Mouse (Mus musculus): ENCODE results near the gene Zfp651. TPM values are rescaled to one million over a fixed set of nuclear protein-coding genes. Genes with fewer than 3 reads are reported as not detected.

Zfp651 gene
- polyA plus RNA-seq, 1 experiment: 0.04 TPM

DNA sequence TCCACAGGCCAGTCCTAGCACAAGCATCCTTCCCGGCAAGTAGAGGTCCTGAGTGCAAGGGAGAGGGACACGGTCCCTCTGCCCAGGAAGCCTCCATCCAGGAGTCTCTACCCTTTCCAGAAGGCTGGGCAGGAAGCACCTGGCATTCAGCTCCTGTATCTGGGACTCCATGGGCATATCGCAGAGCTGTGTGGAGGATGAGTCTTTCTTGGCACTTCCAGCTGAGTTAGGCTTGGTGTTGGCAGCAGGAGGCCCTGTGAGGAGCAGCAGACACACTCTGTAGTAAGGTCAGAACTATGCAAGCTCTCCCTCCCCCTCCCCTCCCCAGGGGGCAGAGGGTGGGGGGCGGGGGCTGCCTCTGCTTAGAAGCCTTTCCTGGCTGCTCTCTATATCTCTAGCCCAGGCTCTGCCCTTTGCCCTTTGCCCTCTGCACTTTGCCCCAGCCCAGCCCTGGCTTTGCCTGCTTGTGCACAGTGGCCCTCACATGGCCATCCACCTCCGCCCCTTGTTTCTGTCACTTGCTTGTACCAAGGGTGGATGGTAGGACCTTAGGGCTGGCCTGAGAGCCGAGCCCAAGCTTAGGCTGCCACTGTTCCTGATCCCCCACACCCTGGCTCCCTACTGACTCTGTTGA, 39.9 kb downstream of the Zfp651 start:
- no peaks in the 10 kb centered on the region for H3K27me3 ChIP-seq (ENCODE audit: control insufficient read depth)

DNA sequence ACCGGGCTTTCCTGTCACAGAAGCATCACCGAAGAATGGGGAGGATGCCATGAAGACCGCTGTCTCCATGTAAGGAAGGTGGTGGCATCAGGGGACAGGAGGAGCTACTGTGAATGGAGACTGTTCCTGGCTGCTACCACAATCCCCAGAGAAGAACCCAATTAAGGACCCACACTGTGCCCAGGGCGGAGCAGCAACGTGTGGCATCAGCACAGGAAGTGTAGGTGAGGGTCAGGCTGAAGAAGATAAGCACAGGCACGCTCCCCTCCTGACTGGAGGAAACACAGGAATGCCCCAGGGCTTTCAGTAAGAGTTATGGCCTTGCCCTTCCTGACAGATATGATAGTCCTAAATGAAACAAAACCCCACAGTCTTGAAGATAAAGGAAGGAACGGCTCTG, 43.6 kb downstream of the Zfp651 start:
- TF ChIP-seq TAL1 (IDR thresholded peaks at IDR 0.05; ENCODE audit: low read length) (no peak), GATA1 (IDR thresholded peaks at IDR 0.05; ENCODE audit: low read length) (no peak)
- no peaks in the 10 kb centered on the region for H3K36me3 ChIP-seq (ENCODE audit: control insufficient read depth)
- H3K4me1 ChIP-seq (ENCODE audit: control insufficient read depth): peaks cover 2% of the 10 kb centered on the region
- H3K4me3 ChIP-seq (replicated peaks): no peak overlapping the region
- no peaks in the 10 kb centered on the region for H3K9me3 ChIP-seq (ENCODE audit: control insufficient read depth, low read length)
- H3K27me3 ChIP-seq (ENCODE audit: control insufficient read depth): no peaks in the 10 kb centered on the region

More for the DNA sequence above, 39.9 kb downstream of the Zfp651 start:
- H3K36me3 ChIP-seq (ENCODE audit: control insufficient read depth): no peaks in the 10 kb centered on the region
- H3K4me1 ChIP-seq (ENCODE audit: control insufficient read depth): peaks cover 3% of the 10 kb centered on the region
- no peaks in the 10 kb centered on the region for H3K9me3 ChIP-seq (ENCODE audit: control insufficient read depth, low read length)
- no peak overlapping the region for H3K4me3 ChIP-seq (replicated peaks)
- TF ChIP-seq GATA1 (IDR thresholded peaks at IDR 0.05; ENCODE audit: low read length) (no peak), TAL1 (IDR thresholded peaks at IDR 0.05; ENCODE audit: low read length) (no peak)

DNA sequence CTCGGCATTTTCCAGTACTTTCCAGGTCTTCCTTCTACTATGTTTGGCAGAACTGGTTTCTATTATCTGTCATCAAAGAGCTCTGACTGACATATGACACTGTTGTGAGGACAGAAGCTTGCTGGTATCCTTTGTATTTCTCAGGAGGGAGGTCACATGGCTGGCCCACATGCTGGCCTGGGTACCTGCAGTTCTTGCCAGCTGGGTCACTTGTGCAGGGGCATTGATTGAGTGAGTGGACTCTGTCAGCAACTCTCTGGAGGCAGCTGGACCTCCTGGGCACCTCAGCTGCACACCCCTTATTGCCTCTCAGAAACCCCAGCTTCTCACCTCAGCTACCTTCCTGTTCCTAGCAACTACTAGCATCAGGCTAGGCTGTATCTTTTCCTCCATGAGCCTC, 48.4 kb downstream of the Zfp651 start:
- Histone ChIP-seq H3K9me3 (ENCODE audit: control insufficient read depth, low read length) (no peaks in the 10 kb centered on the region), H3K4me3 (replicated peaks) (no peak overlapping the region), H3K4me1 (ENCODE audit: control insufficient read depth) (no peaks in the 10 kb centered on the region), H3K36me3 (ENCODE audit: control insufficient read depth) (no peaks in the 10 kb centered on the region), H3K27me3 (ENCODE audit: control insufficient read depth) (no peaks in the 10 kb centered on the region)
- TF ChIP-seq TAL1 (IDR thresholded peaks at IDR 0.05; ENCODE audit: low read length): no peak
- no peak for TF ChIP-seq GATA1 (IDR thresholded peaks at IDR 0.05; ENCODE audit: low read length)

DNA sequence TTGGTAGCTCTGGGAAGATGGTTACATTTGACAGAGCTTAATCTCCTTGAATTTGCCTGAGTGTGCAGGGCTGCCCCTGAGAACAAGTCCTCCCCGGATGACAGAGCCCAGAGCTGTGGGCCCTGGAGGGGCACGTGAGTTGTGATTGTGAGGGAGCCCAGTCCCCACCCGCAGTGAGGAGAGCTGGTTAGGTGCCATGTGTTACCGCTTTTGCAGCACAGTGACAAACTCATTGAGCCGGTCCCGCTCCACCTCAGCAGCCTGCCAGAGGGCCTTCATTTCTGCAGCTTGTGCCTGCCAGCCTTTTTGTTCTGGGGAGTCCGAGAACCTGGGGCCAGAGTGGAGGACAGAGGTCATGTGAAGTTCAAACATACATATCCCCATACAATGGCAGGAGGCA, 48.8 kb downstream of the Zfp651 start:
- Histone ChIP-seq H3K9me3 (ENCODE audit: control insufficient read depth, low read length) (no peaks in the 10 kb centered on the region), H3K4me3 (replicated peaks) (no peak overlapping the region), H3K36me3 (ENCODE audit: control insufficient read depth) (no peaks in the 10 kb centered on the region), H3K4me1 (ENCODE audit: control insufficient read depth) (no peaks in the 10 kb centered on the region), H3K27me3 (ENCODE audit: control insufficient read depth) (no peaks in the 10 kb centered on the region)
- TF ChIP-seq TAL1 (IDR thresholded peaks at IDR 0.05; ENCODE audit: low read length) (no peak), GATA1 (IDR thresholded peaks at IDR 0.05; ENCODE audit: low read length) (no peak)

DNA sequence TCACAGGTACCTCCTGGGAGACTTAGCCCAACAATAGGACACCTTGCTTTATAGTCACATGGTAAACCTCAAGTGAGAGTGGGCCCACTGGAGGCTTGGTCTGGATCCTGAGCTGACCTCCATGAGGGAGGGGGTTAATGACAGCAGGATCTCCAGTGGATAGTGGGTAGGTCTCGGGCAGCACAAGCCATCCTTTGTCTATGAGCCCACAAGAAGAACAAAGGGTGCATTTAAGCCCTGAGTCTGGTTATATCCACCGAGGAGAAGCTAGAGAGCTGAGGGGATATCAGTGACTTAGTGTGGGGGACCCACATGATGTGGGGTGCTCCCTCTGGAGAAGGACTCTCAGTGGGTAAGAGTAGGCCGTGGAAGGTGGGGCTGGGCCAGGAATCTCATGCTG, 49.4 kb downstream of the Zfp651 start:
- no peak overlapping the region for H3K4me3 ChIP-seq (replicated peaks)
- no peaks in the 10 kb centered on the region for H3K9me3 ChIP-seq (ENCODE audit: control insufficient read depth, low read length)
- TF ChIP-seq GATA1 (IDR thresholded peaks at IDR 0.05; ENCODE audit: low read length) (no peak), TAL1 (IDR thresholded peaks at IDR 0.05; ENCODE audit: low read length) (no peak)
- no peaks in the 10 kb centered on the region for H3K27me3 ChIP-seq (ENCODE audit: control insufficient read depth)
- H3K36me3 ChIP-seq (ENCODE audit: control insufficient read depth): no peaks in the 10 kb centered on the region
- H3K4me1 ChIP-seq (ENCODE audit: control insufficient read depth): no peaks in the 10 kb centered on the region

DNA sequence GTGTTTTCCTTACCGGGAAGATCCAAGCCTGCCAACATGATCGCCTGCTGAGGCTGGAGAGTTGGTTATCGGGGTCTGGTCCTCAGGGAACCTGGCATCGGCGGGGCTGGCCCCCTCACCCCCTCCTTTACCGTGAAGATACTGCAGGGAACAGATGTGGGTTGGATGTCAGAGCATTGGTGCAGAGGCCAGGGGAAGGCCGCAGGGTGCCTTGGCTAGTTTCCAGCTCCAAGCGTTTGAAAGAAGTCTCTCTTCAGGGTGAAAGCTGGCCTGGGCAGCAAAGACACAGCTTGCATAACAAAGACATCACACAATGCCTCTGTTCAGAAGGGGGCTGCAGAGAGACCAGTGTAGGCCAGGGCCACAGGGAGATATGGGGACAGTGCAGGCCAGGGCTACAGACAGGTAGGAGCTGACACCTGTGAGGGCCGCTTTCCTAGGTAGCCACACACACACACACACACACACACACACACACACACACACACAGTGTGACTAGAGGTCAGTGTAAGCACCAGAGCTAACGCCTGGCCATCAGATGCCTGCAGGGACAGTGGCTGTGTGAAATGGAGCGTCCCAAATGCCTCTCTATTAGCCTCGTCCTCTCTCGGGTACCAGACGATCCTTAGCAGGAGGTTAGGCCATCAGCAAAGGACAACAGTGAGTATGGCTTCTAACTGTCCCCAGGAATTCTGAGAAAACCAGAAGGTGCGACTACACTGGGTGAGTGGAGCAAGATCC, 51.1 kb downstream of the Zfp651 start:
- H3K4me1 ChIP-seq (ENCODE audit: control insufficient read depth): no peaks in the 10 kb centered on the region
- H3K9me3 ChIP-seq (ENCODE audit: control insufficient read depth, low read length): no peaks in the 10 kb centered on the region
- no peaks in the 10 kb centered on the region for H3K36me3 ChIP-seq (ENCODE audit: control insufficient read depth)
- TF ChIP-seq GATA1 (IDR thresholded peaks at IDR 0.05; ENCODE audit: low read length): no peak
- TF ChIP-seq TAL1 (IDR thresholded peaks at IDR 0.05; ENCODE audit: low read length): no peak
- H3K4me3 ChIP-seq (replicated peaks): no peak overlapping the region
- H3K27me3 ChIP-seq (ENCODE audit: control insufficient read depth): no peaks in the 10 kb centered on the region

DNA sequence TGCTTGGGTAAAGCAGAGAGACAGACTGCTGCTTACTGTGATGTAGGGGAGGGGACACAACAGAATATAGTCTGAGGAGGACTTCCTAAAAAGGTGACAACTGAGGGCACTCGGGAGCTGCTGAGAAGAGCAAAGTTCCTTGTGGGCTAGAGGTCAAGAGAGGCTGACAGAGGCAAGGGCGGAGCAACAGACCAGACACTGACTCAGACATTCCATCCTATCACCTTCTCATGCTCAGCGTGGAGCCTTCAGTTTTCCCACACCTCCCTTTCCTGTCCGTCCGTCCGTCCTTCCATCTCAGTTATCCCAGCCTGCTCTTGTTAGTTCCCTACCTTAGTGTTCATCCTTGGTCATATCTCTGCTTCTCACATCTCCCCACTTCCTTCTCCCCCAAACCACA, 56.1 kb downstream of the Zfp651 start:
- Histone ChIP-seq H3K4me3 (replicated peaks) (no peak overlapping the region), H3K9me3 (ENCODE audit: control insufficient read depth, low read length) (no peaks in the 10 kb centered on the region), H3K36me3 (ENCODE audit: control insufficient read depth) (no peaks in the 10 kb centered on the region), H3K27me3 (ENCODE audit: control insufficient read depth) (no peaks in the 10 kb centered on the region), H3K4me1 (ENCODE audit: control insufficient read depth) (no peaks in the 10 kb centered on the region)
- TF ChIP-seq TAL1 (IDR thresholded peaks at IDR 0.05; ENCODE audit: low read length) (no peak), GATA1 (IDR thresholded peaks at IDR 0.05; ENCODE audit: low read length) (no peak)

DNA sequence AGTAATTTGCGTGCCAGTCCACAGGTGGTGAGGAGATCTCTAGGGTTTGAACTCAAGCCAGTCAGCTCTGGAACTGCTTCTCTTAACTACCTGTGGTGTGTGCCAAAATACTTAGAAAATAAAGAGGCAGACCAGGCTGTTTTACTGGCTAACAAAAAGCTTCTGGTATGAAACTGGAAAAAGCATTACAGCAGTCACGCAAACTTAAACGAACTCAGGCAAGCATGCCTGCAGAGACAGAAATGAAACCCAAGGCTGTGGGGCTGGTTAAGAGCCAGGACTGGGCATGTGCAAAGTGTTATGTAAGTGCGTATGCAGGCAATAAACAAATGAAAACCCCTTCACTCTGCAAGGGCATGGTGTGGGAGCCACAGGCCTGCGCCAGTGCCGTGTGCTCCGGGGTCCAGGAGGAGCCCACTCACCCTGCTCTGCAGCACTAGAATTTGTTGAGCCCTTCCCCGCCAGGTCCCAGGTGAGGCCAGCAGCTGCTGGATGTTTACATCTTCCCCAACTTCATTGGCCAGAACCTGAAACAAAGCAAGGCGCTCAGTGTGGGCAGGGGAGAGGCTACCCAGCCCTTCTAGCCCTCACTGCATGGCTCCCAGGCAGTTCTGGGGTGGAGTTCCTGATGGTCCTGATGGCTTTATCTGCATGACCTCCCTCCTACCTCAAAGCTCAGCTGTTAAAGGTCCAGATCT, 60.1 kb downstream of the Zfp651 start:
- no peaks in the 10 kb centered on the region for H3K36me3 ChIP-seq (ENCODE audit: control insufficient read depth)
- no peaks in the 10 kb centered on the region for H3K9me3 ChIP-seq (ENCODE audit: control insufficient read depth, low read length)
- H3K27me3 ChIP-seq (ENCODE audit: control insufficient read depth): no peaks in the 10 kb centered on the region
- TF ChIP-seq TAL1 (IDR thresholded peaks at IDR 0.05; ENCODE audit: low read length) (no peak), GATA1 (IDR thresholded peaks at IDR 0.05; ENCODE audit: low read length) (no peak)
- H3K4me3 ChIP-seq (replicated peaks): no peak overlapping the region
- no peaks in the 10 kb centered on the region for H3K4me1 ChIP-seq (ENCODE audit: control insufficient read depth)

DNA sequence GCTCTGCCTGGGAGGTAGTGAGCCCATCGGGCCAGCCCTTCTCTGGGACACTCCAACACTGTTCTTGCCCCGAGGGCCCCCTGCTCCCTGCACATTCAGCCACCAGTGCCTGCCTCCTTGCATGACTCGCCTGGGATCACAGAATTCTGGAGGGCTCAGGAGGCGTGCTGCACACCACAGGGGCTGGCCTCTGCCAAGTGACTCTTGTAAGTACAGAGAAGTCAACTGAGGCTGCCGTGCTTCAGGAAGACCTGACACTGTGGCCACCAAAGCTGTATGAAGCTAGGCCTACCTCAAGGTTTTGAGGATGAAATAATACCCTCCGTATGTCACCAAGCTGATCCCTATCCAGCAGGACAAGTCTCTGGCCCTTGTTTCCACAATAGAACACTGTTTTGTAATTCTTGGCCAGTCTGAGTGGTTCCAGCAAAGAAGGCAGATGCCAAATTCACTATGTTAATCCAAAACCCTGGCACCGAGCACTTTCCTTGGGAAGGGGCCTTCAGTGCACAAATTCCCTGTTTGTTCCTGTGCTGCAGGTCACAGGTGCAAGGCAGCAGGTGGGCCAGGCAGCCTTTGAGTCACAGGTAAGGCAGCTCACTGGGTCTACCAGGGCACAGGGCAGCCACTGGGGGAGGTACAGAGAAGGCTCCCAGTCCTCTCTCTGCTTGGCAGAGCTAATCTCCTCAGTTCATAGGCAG, 60.8 kb downstream of the Zfp651 start:
- TF ChIP-seq GATA1 (IDR thresholded peaks at IDR 0.05; ENCODE audit: low read length) (no peak), TAL1 (IDR thresholded peaks at IDR 0.05; ENCODE audit: low read length) (no peak)
- no peaks in the 10 kb centered on the region for H3K9me3 ChIP-seq (ENCODE audit: control insufficient read depth, low read length)
- no peaks in the 10 kb centered on the region for H3K36me3 ChIP-seq (ENCODE audit: control insufficient read depth)
- no peaks in the 10 kb centered on the region for H3K4me1 ChIP-seq (ENCODE audit: control insufficient read depth)
- H3K4me3 ChIP-seq (replicated peaks): no peak overlapping the region
- H3K27me3 ChIP-seq (ENCODE audit: control insufficient read depth): no peaks in the 10 kb centered on the region

All from erythroblast, embryonic 14.5 days (primary cell).